24 mouse cellular contexts compared by ENCODE assay signal in the genomic region with DNA sequence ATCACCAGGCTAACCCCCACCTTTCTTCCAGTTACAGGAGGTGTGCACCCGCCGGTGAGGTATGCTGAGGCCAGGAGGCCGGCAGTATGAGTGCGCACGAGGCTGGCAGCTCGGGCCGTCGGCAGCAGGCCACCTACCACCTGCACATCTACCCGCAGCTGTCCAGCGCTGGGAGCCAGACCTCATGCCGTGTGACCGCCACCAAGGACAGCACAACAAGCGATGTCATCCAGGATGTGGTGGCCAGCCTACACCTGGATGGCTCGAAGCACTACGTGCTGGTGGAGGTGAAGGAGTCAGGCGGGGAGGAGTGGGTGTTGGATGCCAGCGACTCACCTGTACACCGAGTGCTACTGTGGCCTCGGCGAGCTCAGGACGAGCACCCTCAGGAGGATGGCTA. TPM values are rescaled to one million over a fixed set of nuclear protein-coding genes. Genes with fewer than 3 reads are reported as not detected.
A peak's percentile ranks its signal among the peaks of the same experiment; 100 is the strongest.
DNase-seq lines count a peak whose midpoint lies in the region; ATAC-seq and TF ChIP-seq lines count a peak whose summit lies in the region.
"Had no signal": no experiment of that assay in that cellular context is flagged by ENCODE, and none has a peak within 500 bp of the region (broad histone marks: within the 10 kb centered on the region; RNA-seq: fewer than 3 reads in every experiment).

No protein-coding gene starts in this region.

- 93% methylated on average over 21 of the region's 21 CpGs for WGBS in heart, embryonic 14.5 days
- WGBS in macrophage (ENCODE audit: missing documents), result 98% methylated on average over 13 of the region's 21 CpGs

- 0 out of 2 replicates have a peak, but pooled peaks have one; percentile 7 for ATAC-seq in heart, embryonic 14.5 days (ENCODE audit: insufficient number of reproducible peaks, insufficient read depth, low FRiP score, low read depth)
- ATAC-seq: forebrain, embryonic 16.5 days; hindbrain, embryonic 16.5 days; inflammation-experienced regulatory T-cells, adult 6 months had no signal

- no peak for DNase-seq in heart, postnatal 4 days
- DNase-seq in ES-E14 (ENCODE audit: low read depth, low spot score), result no peak
- no peak for DNase-seq in adrenal gland, postnatal 4 days (ENCODE audit: low spot score in 2 of 2)
- DNase-seq in lung, adult 18-20 months, result no peak
- DNase-seq: adrenal gland, adult 2 months; adrenal gland, postnatal 25 days; cerebellum, adult 11 months; cerebellum, adult 8-10 months; cerebellum, postnatal 25 days; gastrocnemius, postnatal 10 days; heart, adult 2 months; heart, postnatal 36 days; kidney, adult 18-20 months had no signal

- H3K27ac ChIP-seq in heart, embryonic 14.5 days (replicated peaks in 1 of 2; ENCODE audit: control insufficient read depth in 1 of 2, insufficient read depth in 1 of 2, low read depth in 2 of 2, low read length in 2 of 2), result no peak overlapping the region
- H3K27ac ChIP-seq in ES-E14 (ENCODE audit: insufficient read depth, low read depth, low read length, poor library complexity, severe bottlenecking), result no peak overlapping the region; the same call in 1 of the 2 replicates
- peak overlapping the region; percentile 89 for H3K27ac ChIP-seq in macrophage
- H3K27ac ChIP-seq: embryonic facial prominence, embryonic 12.5 days; forebrain, embryonic 12.5 days; hindbrain, embryonic 12.5 days had no signal

- no peak overlapping the region for H3K4me3 ChIP-seq in heart, embryonic 14.5 days (ENCODE audit: control insufficient read depth in 1 of 2, insufficient read depth in 1 of 2, low read depth in 1 of 2, low read length in 2 of 2)
- H3K4me3 ChIP-seq in E14TG2a.4 (replicated peaks; ENCODE audit: low read length) (peak overlapping the region; percentile 66), ES-E14 (ENCODE audit: insufficient read depth in 1 of 2, low read depth in 1 of 2, low read length in 2 of 2, poor library complexity in 1 of 2, severe bottlenecking in 1 of 2) (peak overlapping the region in 1 of 2 experiments; percentile 49; a peak in 3 of 4 replicates), macrophage (ENCODE audit: inconsistent target) (no peak overlapping the region)
- H3K4me3 ChIP-seq: embryonic facial prominence, embryonic 12.5 days; forebrain, embryonic 12.5 days; heart, adult 2 months; heart, embryonic 13.5 days; hindbrain, embryonic 12.5 days had no signal

- H3K27me3 ChIP-seq in heart, embryonic 14.5 days (ENCODE audit: control insufficient read depth, insufficient read depth, low read length), result no peaks in the 10 kb centered on the region
- no peaks in the 10 kb centered on the region for H3K27me3 ChIP-seq in E14TG2a.4 (ENCODE audit: insufficient read depth, low read length)
- H3K27me3 ChIP-seq: CH12.LX; embryonic facial prominence, embryonic 12.5 days; forebrain, embryonic 12.5 days; heart, embryonic 13.5 days; hindbrain, embryonic 12.5 days had no signal

- no peak overlapping the region for H3K4me2 ChIP-seq in heart, embryonic 14.5 days (ENCODE audit: low read length)
- H3K4me2 ChIP-seq: embryonic facial prominence, embryonic 12.5 days; forebrain, embryonic 12.5 days; heart, embryonic 13.5 days; hindbrain, embryonic 12.5 days had no signal

- H3K36me3 ChIP-seq in heart, embryonic 14.5 days (ENCODE audit: control insufficient read depth, insufficient read depth, low read length), result peaks cover 44% of the 10 kb centered on the region
- peaks cover 53% of the 10 kb centered on the region for H3K36me3 ChIP-seq in E14TG2a.4 (ENCODE audit: insufficient read depth, low read length)
- H3K36me3 ChIP-seq in ES-E14 (ENCODE audit: control insufficient read depth, insufficient read depth, low read length, poor library complexity, severe bottlenecking), result peaks cover 18% of the 10 kb centered on the region; the same call in 1 of the 2 replicates
- peaks cover 14% of the 10 kb centered on the region for H3K36me3 ChIP-seq in macrophage (ENCODE audit: inconsistent target)

- peaks cover 10 to 15% of the 10 kb centered on the region in 2 experiments for H3K4me1 ChIP-seq in heart, embryonic 14.5 days (ENCODE audit: control insufficient read depth in 2 of 2, insufficient read depth in 2 of 2, low read length in 2 of 2)
- peaks cover 23% of the 10 kb centered on the region for H3K4me1 ChIP-seq in E14TG2a.4 (replicated peaks; ENCODE audit: low read depth, low read length)
- peaks cover 0 to 8% of the 10 kb centered on the region in 2 experiments; a peak in 1 of 4 replicates for H3K4me1 ChIP-seq in ES-E14 (ENCODE audit: control insufficient read depth in 2 of 2, insufficient read depth in 2 of 2, low read length in 2 of 2, poor library complexity in 1 of 2)
- H3K4me1 ChIP-seq: embryonic facial prominence, embryonic 12.5 days; forebrain, embryonic 12.5 days; hindbrain, embryonic 12.5 days had no signal

- no peak for TF ChIP-seq CTCF in E14TG2a.4 (conservative IDR thresholded peaks at IDR 0.05; ENCODE audit: low read length)

- no peak overlapping the region for H3K9ac ChIP-seq in heart, embryonic 14.5 days (ENCODE audit: low read length)
- H3K9ac ChIP-seq in ES-E14 (ENCODE audit: insufficient read depth, low read depth, low read length, poor library complexity, severe bottlenecking), result peak overlapping the region; percentile 34; the same call in 1 of the 2 replicates
- H3K9ac ChIP-seq: embryonic facial prominence, embryonic 12.5 days; forebrain, embryonic 12.5 days; heart, embryonic 13.5 days; hindbrain, embryonic 12.5 days had no signal

- no peaks in the 10 kb centered on the region for H3K9me3 ChIP-seq in heart, embryonic 14.5 days (ENCODE audit: control insufficient read depth, low read length)
- no peaks in the 10 kb centered on the region for H3K9me3 ChIP-seq in E14TG2a.4 (ENCODE audit: low read length)
- no peaks in the 10 kb centered on the region for H3K9me3 ChIP-seq in ES-E14 (ENCODE audit: control insufficient read depth, insufficient read depth, low read depth, low read length)
- H3K9me3 ChIP-seq: embryonic facial prominence, embryonic 12.5 days; forebrain, embryonic 12.5 days; heart, embryonic 13.5 days; hindbrain, embryonic 12.5 days had no signal

- H3K79me2 ChIP-seq in macrophage (ENCODE audit: inconsistent target), result peaks cover 91% of the 10 kb centered on the region

- in situ Hi-C loops in ES-E14 (cut with MboI; ENCODE audit: low sequenced_read_pairs in 2 of 2, unreplicated experiment in 2 of 2), result no loop called here

TF ChIP-seq in ES-E14, 5 proteins besides CTCF, POLR2A, EP300 and RAD21:
- TF ChIP-seq ZC3H11A (IDR thresholded peaks at IDR 0.05; ENCODE audit: borderline replicate concordance, low read depth, low read length) (no peak), MAFK (IDR thresholded peaks at IDR 0.05; ENCODE audit: insufficient read depth, low read depth, low read length) (no peak), CHD2 (IDR thresholded peaks at IDR 0.05; ENCODE audit: low read depth, low read length) (no peak), HCFC1 (IDR thresholded peaks at IDR 0.05; ENCODE audit: borderline replicate concordance, insufficient read depth, low read length) (no peak), ZNF384 (IDR thresholded peaks at IDR 0.05; ENCODE audit: low read depth, low read length) (no peak)

RNA-seq across cellular contexts. Expression of gene Haus8, which starts 17.5 kb away (rescaled TPM):
- 134 and 144 TPM in 2 replicates for polyA plus RNA-seq in heart, embryonic 14.5 days (2014; fragmentation: Nextera tagmentation; extraction: Ambion mirVana)
- total RNA-seq in heart, postnatal 4 days (2021), result 10 to 100 TPM; 81.3 to 82.0 TPM
- total RNA-seq in ES-E14 (2012; rRNA removed), result 26.3 and 39.3 TPM in 2 replicates
- total RNA-seq in macrophage (2018; cell fraction: chromatin; rRNA removed), result 10 to 100 TPM in 25 of 26 experiments, 1 to 10 TPM in 1; 3.3 to 96.5 (median 47.3) TPM
- total RNA-seq in macrophage (2018; cell fraction: cytosol; rRNA removed), result 10 to 100 TPM; 25.2 to 59.1 (median 38.7) TPM
- 10 to 100 TPM in 25 of 26 experiments, 1 to 10 TPM in 1; 8.6 to 61.0 (median 33.6) TPM for total RNA-seq in macrophage (2018; cell fraction: nucleus; rRNA removed)
- 38.3 to 72.4 TPM (median 41.3 TPM) in 3 replicates for polyA plus RNA-seq in macrophage (2018)
- total RNA-seq in adrenal gland, postnatal 4 days (2021), result 10 to 100 TPM; 22.2 to 26.2 TPM

RNA-seq across cellular contexts. Expression of gene Myo9b, which starts 17.7 kb away (rescaled TPM):
- 16.8 and 17.9 TPM in 2 replicates for polyA plus RNA-seq in heart, embryonic 14.5 days (2014; fragmentation: Nextera tagmentation; extraction: Ambion mirVana)
- total RNA-seq in heart, postnatal 4 days (2021), result 10 to 100 TPM; 47.8 to 51.5 TPM
- 32.1 and 36.1 TPM in 2 replicates for total RNA-seq in ES-E14 (2012; rRNA removed)
- 100 to 1,000 TPM; 236 to 753 (median 362) TPM for total RNA-seq in macrophage (2018; cell fraction: chromatin; rRNA removed)
- 100 to 1,000 TPM in 21 of 26 experiments, 10 to 100 TPM in 5; 78.0 to 159 (median 121) TPM for total RNA-seq in macrophage (2018; cell fraction: cytosol; rRNA removed)
- total RNA-seq in macrophage (2018; cell fraction: nucleus; rRNA removed), result 100 to 1,000 TPM; 161 to 375 (median 242) TPM
- 89.8 to 105 TPM (median 97.3 TPM) in 3 replicates for polyA plus RNA-seq in macrophage (2018)
- 10 to 100 TPM; 43.8 to 47.6 TPM for total RNA-seq in adrenal gland, postnatal 4 days (2021)
